Mouse (Mus musculus): ENCODE results near the gene Jazf1. TPM values are rescaled to one million over a fixed set of nuclear protein-coding genes. Genes with fewer than 3 reads are reported as not detected.
A peak's percentile ranks its signal among the peaks of the same experiment; 100 is the strongest.

Gene Jazf1
- polyA plus RNA-seq, 1 experiment from 2014 or later = 10.0 TPM

GRCm38 (mm10) chr6:52967557-52968270 lies 100.7 kb downstream of the Jazf1 start:
- 69% methylated on average over 10 of the region's 10 CpGs for WGBS
- DNase-seq (ENCODE audit: low spot score) (no peak), ATAC-seq (ENCODE audit: low FRiP score) (no peak)
- Histone ChIP-seq H3K4me3 (ENCODE audit: low read depth, low read length) (no peak overlapping the region), H3K36me3 (ENCODE audit: control insufficient read depth, insufficient read depth, low read length) (no peaks in the 10 kb centered on the region), H3K27me3 (ENCODE audit: control insufficient read depth, insufficient read depth, low read length) (no peaks in the 10 kb centered on the region), H3K27ac (ENCODE audit: low read depth, low read length) (no peak overlapping the region), H3K9me3 (ENCODE audit: control insufficient read depth, low read length) (no peaks in the 10 kb centered on the region), H3K4me2 (replicated peaks; ENCODE audit: low read depth, low read length) (no peak overlapping the region), H3K4me1 (replicated peaks; ENCODE audit: control insufficient read depth, insufficient read depth, low read length) (no peaks in the 10 kb centered on the region), H3K9ac (ENCODE audit: low read depth, low read length) (no peak overlapping the region)

GRCm38 (mm10) chr6:52966001-52966400 lies 102.4 kb downstream of the Jazf1 start:
- DNase-seq (ENCODE audit: low spot score) (no peak), ATAC-seq (ENCODE audit: low FRiP score) (no peak)
- Histone ChIP-seq H3K9me3 (ENCODE audit: control insufficient read depth, low read length) (no peaks in the 10 kb centered on the region), H3K27ac (ENCODE audit: low read depth, low read length) (no peak overlapping the region), H3K4me3 (ENCODE audit: low read depth, low read length) (no peak overlapping the region), H3K4me1 (replicated peaks; ENCODE audit: control insufficient read depth, insufficient read depth, low read length) (no peaks in the 10 kb centered on the region), H3K36me3 (ENCODE audit: control insufficient read depth, insufficient read depth, low read length) (no peaks in the 10 kb centered on the region), H3K4me2 (replicated peaks; ENCODE audit: low read depth, low read length) (no peak overlapping the region), H3K27me3 (ENCODE audit: control insufficient read depth, insufficient read depth, low read length) (no peaks in the 10 kb centered on the region), H3K9ac (ENCODE audit: low read depth, low read length) (no peak overlapping the region)
- 84% methylated on average over 4 of the region's 4 CpGs for WGBS

GRCm38 (mm10) chr6:52965340-52965739 lies 103.1 kb downstream of the Jazf1 start:
- Histone ChIP-seq H3K9me3 (ENCODE audit: control insufficient read depth, low read length) (no peaks in the 10 kb centered on the region), H3K27ac (ENCODE audit: low read depth, low read length) (no peak overlapping the region), H3K4me3 (ENCODE audit: low read depth, low read length) (no peak overlapping the region), H3K36me3 (ENCODE audit: control insufficient read depth, insufficient read depth, low read length) (no peaks in the 10 kb centered on the region), H3K9ac (ENCODE audit: low read depth, low read length) (no peak overlapping the region), H3K27me3 (ENCODE audit: control insufficient read depth, insufficient read depth, low read length) (no peaks in the 10 kb centered on the region), H3K4me2 (replicated peaks; ENCODE audit: low read depth, low read length) (no peak overlapping the region), H3K4me1 (replicated peaks; ENCODE audit: control insufficient read depth, insufficient read depth, low read length) (no peaks in the 10 kb centered on the region)
- ATAC-seq (ENCODE audit: low FRiP score) (no peak), DNase-seq (ENCODE audit: low spot score) (no peak)
- 63% methylated on average over 7 of the region's 7 CpGs for WGBS

- DNase-seq (ENCODE audit: low spot score) = no peak
- Histone ChIP-seq H3K27me3 (ENCODE audit: control insufficient read depth, insufficient read depth, low read length) (no peaks in the 10 kb centered on the region), H3K9ac (ENCODE audit: low read depth, low read length) (no peak overlapping the region), H3K9me3 (ENCODE audit: control insufficient read depth, low read length) (no peaks in the 10 kb centered on the region), H3K36me3 (ENCODE audit: control insufficient read depth, insufficient read depth, low read length) (no peaks in the 10 kb centered on the region), H3K27ac (ENCODE audit: low read depth, low read length) (no peak overlapping the region), H3K4me2 (replicated peaks; ENCODE audit: low read depth, low read length) (no peak overlapping the region), H3K4me3 (ENCODE audit: low read depth, low read length) (no peak overlapping the region), H3K4me1 (replicated peaks; ENCODE audit: control insufficient read depth, insufficient read depth, low read length) (no peaks in the 10 kb centered on the region)
- 83% methylated on average over 13 of the region's 13 CpGs for WGBS
- no peak for ATAC-seq (ENCODE audit: low FRiP score)
Observed at GRCm38 (mm10) chr6:52963840-52964690, 104.4 kb downstream of the Jazf1 start.

GRCm38 (mm10) chr6:52963430-52963732 lies 105.0 kb downstream of the Jazf1 start:
- no peak overlapping the region for H3K27ac ChIP-seq (ENCODE audit: low read depth, low read length)

GRCm38 (mm10) chr6:52962600-52963429 lies 105.6 kb downstream of the Jazf1 start:
- H3K27ac ChIP-seq (ENCODE audit: low read depth, low read length) = no peak overlapping the region
- no peak for ATAC-seq (ENCODE audit: low FRiP score)

More at GRCm38 (mm10) chr6:52963430-52963732, 105.0 kb downstream of the Jazf1 start:
- no peaks in the 10 kb centered on the region for H3K27me3 ChIP-seq (ENCODE audit: control insufficient read depth, insufficient read depth, low read length)
- no peaks in the 10 kb centered on the region for H3K9me3 ChIP-seq (ENCODE audit: control insufficient read depth, low read length)
- H3K4me2 ChIP-seq (replicated peaks; ENCODE audit: low read depth, low read length) = no peak overlapping the region
- ATAC-seq (ENCODE audit: low FRiP score) (no peak), DNase-seq (ENCODE audit: low spot score) (no peak)
- H3K36me3 ChIP-seq (ENCODE audit: control insufficient read depth, insufficient read depth, low read length) = no peaks in the 10 kb centered on the region
- no peak overlapping the region for H3K9ac ChIP-seq (ENCODE audit: low read depth, low read length)
- no peak overlapping the region for H3K4me3 ChIP-seq (ENCODE audit: low read depth, low read length)
- H3K4me1 ChIP-seq (replicated peaks; ENCODE audit: control insufficient read depth, insufficient read depth, low read length) = no peaks in the 10 kb centered on the region
- 75% methylated on average over 6 of the region's 6 CpGs for WGBS

GRCm38 (mm10) chr6:52961660-52962490 lies 106.6 kb downstream of the Jazf1 start:
- Histone ChIP-seq H3K9ac (ENCODE audit: low read depth, low read length) (no peak overlapping the region), H3K27ac (ENCODE audit: low read depth, low read length) (no peak overlapping the region), H3K27me3 (ENCODE audit: control insufficient read depth, insufficient read depth, low read length) (no peaks in the 10 kb centered on the region), H3K9me3 (ENCODE audit: control insufficient read depth, low read length) (no peaks in the 10 kb centered on the region), H3K4me1 (replicated peaks; ENCODE audit: control insufficient read depth, insufficient read depth, low read length) (no peaks in the 10 kb centered on the region), H3K36me3 (ENCODE audit: control insufficient read depth, insufficient read depth, low read length) (no peaks in the 10 kb centered on the region), H3K4me3 (ENCODE audit: low read depth, low read length) (no peak overlapping the region), H3K4me2 (replicated peaks; ENCODE audit: low read depth, low read length) (no peak overlapping the region)
- DNase-seq (ENCODE audit: low spot score) (no peak), ATAC-seq (ENCODE audit: low FRiP score) (no peak)
- 76% methylated on average over 6 of the region's 6 CpGs for WGBS

More at GRCm38 (mm10) chr6:52962600-52963429, 105.6 kb downstream of the Jazf1 start:
- H3K9ac ChIP-seq (ENCODE audit: low read depth, low read length) = no peak overlapping the region
- H3K4me3 ChIP-seq (ENCODE audit: low read depth, low read length) = no peak overlapping the region
- no peaks in the 10 kb centered on the region for H3K36me3 ChIP-seq (ENCODE audit: control insufficient read depth, insufficient read depth, low read length)
- H3K4me2 ChIP-seq (replicated peaks; ENCODE audit: low read depth, low read length) = no peak overlapping the region
- H3K4me1 ChIP-seq (replicated peaks; ENCODE audit: control insufficient read depth, insufficient read depth, low read length) = no peaks in the 10 kb centered on the region
- WGBS = 66% methylated on average over 4 of the region's 4 CpGs
- H3K9me3 ChIP-seq (ENCODE audit: control insufficient read depth, low read length) = no peaks in the 10 kb centered on the region
- H3K27me3 ChIP-seq (ENCODE audit: control insufficient read depth, insufficient read depth, low read length) = no peaks in the 10 kb centered on the region
- no peak for DNase-seq (ENCODE audit: low spot score)

- DNase-seq (ENCODE audit: low spot score) = peak; percentile 82
Observed at GRCm38 (mm10) chr6:52957730-52958129, 110.7 kb downstream of the Jazf1 start.

More at GRCm38 (mm10) chr6:52957730-52958129, 110.7 kb downstream of the Jazf1 start:
- H3K4me1 ChIP-seq (replicated peaks; ENCODE audit: control insufficient read depth, insufficient read depth, low read length) = no peaks in the 10 kb centered on the region
- WGBS = 4% methylated on average over 4 of the region's 4 CpGs
- ATAC-seq (ENCODE audit: low FRiP score) = no peak
- H3K9ac ChIP-seq (ENCODE audit: low read depth, low read length) = no peak overlapping the region
- no peaks in the 10 kb centered on the region for H3K36me3 ChIP-seq (ENCODE audit: control insufficient read depth, insufficient read depth, low read length)
- no peaks in the 10 kb centered on the region for H3K27me3 ChIP-seq (ENCODE audit: control insufficient read depth, insufficient read depth, low read length)
- no peak overlapping the region for H3K4me2 ChIP-seq (replicated peaks; ENCODE audit: low read depth, low read length)
- H3K27ac ChIP-seq (ENCODE audit: low read depth, low read length) = no peak overlapping the region
- H3K9me3 ChIP-seq (ENCODE audit: control insufficient read depth, low read length) = no peaks in the 10 kb centered on the region
- no peak overlapping the region for H3K4me3 ChIP-seq (ENCODE audit: low read depth, low read length)

Data from hindbrain, embryonic 11.5 days (tissue).